Mouse (Mus musculus): ENCODE results near the gene Tmem120b. TPM values are rescaled to one million over a fixed set of nuclear protein-coding genes. Genes with fewer than 3 reads are reported as not detected.

Tmem120b gene
- total and polyA plus RNA-seq, 3 experiments, result 19.0 to 33.2 (median 32.0) TPM

GRCm38 (mm10) chr5:123139722-123140627, 71.8 kb downstream of the Tmem120b start:
- peak; percentile 51 for DNase-seq

DNA sequence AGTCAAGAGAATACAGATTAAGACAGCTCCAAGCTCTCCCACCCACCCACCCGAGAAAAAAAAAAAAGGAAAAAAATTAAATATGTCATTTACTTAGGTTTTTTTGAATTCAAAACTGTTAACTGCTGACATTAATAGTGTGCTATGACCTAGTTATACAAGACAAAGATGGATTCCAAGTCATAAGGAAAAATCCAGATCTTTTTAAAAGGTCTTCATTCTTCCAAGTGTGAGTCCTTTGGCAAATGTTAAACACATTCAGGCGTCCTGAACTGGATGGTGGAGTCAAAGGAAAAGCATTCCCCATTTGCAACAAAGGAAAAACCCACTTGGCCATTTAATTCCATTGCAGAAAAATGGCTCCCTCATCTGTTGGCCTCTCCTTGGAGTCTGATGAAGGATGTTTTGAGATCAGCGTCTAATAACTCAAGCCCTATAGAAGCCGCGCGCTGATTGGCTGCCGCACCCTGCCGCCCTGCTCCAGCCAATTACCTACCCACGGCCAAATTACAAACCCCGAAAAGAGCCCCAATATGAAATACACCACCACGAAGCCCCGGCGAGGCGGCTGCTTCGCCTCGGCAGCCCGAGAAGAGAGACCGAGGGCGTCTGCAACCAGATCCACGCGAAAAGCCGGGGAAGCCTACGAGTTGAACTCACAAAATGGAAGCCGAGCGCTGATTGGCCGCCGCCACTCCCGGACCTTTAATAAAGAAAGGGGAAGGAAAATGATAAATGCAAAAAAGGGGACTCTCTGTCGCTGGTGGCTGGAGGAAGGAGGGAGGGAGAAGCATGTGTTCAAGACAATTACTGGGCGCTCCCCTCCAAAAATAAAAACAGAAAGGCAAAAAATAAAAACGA, 72.7 kb downstream of the Tmem120b start:
- peak; percentile 96 for DNase-seq

DNA sequence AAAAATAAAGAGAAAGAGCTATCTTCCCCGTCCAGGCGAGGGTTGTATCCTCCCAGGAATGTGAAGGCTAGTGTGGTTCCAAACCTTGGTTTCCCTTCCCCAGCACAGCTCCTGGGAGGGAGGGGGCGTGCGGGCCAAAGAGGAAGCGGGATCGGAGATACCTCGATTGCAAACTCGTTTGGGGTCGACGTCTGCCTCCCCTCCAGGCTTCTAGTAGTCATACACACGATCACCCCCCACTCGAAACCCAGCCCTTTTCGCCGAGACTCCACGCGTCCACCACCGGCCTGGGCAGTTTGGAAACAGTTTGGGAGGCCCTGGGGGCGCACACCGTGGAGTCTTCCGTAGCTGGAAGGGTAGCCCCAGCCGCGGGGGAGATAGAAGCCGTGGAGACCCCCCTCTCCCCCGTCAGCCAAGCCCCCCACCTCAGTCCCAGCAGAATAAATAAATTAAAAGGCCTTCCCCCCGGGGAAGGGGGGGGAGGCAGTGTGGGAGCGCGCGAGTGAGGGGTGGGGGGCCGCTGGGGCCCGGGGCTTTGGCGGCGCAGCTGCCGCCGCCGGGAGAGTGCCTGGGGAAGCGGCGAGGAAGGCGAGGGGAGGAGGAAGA, 73.4 kb downstream of the Tmem120b start:
- peak; percentile 84 for DNase-seq

- peak; percentile 83 for DNase-seq
These were observed 74.2 kb downstream of the Tmem120b start, which contains the start of gene Setd1b for GRCm38 (mm10) chr5:123142161-123143157. Gene Setd1b (plus strand): TSS chr5:123142193.

- no peak for DNase-seq
These were observed 75.2 kb downstream of the Tmem120b start for GRCm38 (mm10) chr5:123143251-123143970.

GRCm38 (mm10) chr5:123143971-123144745, 75.9 kb downstream of the Tmem120b start:
- DNase-seq, result no peak

- DNase-seq, result no peak
These were observed 76.8 kb downstream of the Tmem120b start for GRCm38 (mm10) chr5:123144746-123145590.

DNA sequence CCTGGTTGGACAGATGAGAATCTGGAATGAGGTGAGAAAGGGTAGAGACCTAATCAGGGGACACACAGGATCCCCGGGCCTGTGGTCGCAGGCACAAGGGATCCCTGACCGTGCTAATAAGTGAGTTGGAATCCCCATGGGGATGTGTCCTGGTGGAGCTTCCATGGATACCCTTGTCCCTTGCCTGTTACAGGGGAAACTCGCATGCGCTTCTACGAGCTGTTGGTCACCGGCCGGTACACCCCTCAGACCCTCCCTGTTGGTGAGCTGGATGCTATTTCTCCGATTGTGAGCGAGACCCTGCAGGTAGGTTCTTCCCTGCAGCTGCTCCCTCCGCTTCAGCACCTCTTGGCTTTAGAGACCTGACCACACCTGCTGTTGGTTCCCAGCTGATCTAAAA, 78.1 kb downstream of the Tmem120b start:
- no peak for DNase-seq

DNA sequence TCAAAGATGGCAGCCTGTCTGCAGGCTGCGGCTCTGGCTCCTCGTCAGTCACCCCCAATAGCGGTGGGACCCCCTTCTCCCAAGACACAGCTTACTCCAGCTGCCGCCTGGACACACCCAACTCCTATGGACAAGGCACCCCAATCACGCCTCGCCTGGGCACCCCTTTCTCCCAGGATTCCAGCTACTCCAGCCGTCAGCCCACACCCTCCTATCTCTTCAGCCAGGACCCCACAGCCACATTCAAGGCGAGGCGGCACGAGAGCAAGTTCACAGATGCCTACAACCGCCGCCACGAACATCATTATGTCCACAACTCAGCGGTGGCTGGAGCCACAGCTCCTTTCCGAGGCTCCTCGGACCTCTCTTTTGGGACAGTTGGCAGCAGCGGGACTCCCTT, 79.4 kb downstream of the Tmem120b start:
- no peak for DNase-seq

GRCm38 (mm10) chr5:123148073-123148722, 80.0 kb downstream of the Tmem120b start:
- no peak for DNase-seq

- peak; percentile 92 for DNase-seq
These were observed 81.5 kb downstream of the Tmem120b start for GRCm38 (mm10) chr5:123149451-123150400.

DNA sequence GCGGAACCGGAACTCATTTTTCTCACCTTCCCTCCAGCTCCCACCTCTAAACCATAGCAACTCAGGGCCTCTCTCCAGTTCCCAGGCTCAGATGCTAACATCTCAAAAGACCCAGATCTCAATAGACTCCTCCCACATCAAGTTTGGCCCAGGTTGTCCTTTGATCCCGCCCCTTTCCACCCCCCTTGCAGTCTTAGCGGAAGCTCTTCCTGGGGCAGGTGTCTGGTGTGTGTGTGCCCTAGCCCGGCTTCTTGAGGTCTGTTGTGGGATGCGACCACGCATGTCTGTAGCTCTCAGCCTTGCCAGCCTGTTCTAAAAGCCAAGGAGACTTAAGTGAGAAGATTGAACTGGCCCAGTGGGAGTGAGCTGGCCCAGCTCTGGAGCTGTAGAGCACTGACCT, 82.4 kb downstream of the Tmem120b start:
- DNase-seq, result no peak

- DNase-seq, result no peak
These were observed 82.9 kb downstream of the Tmem120b start for GRCm38 (mm10) chr5:123151077-123151476.

DNA sequence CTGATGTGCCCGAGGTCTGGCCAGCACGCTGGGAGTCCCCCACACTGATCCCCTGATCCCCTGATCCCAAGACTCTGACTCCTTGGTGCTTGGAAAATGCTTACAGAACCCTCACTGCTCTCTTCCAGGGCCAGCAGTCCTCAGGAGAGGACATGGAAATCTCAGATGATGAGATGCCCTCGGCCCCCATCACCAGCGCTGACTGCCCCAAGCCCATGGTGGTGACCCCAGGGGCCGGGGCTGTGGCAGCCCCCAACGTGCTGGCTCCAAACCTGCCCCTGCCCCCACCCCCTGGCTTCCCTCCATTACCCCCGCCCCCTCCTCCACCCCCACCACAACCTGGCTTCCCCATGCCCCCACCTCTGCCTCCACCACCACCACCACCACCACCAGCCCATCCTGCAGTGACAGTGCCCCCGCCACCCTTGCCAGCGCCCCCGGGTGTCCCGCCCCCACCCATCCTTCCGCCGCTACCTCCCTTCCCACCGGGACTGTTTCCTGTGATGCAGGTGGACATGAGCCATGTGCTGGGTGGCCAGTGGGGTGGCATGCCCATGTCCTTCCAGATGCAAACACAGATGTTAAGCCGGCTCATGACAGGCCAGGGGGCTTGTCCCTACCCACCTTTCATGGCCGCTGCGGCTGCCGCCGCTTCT, 83.6 kb downstream of the Tmem120b start:
- DNase-seq, result no peak

DNA sequence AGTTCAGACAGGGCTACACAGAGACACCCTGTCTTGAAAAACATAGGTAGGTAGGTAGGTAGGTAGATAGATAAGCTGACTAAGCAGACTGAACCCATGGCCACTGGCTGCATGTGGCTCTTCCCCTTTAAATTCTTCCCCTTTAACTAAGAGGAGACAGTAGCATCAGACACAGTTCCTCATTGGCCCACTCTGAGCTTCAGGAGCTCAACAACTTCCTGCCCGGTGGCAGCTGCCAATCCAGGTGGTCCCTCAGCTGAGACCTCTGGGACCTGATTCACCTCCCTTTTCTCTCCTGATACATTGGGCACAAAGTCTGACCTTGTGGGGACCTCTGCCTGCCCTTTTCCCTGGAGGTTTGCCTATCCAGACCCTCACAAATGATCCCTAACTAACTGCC, 84.7 kb downstream of the Tmem120b start:
- no peak for DNase-seq

GRCm38 (mm10) chr5:123155425-123155824, 87.2 kb downstream of the Tmem120b start:
- DNase-seq, result peak; percentile 66
